Mouse (Mus musculus): ENCODE data around the gene Nrsn2. TPM values are rescaled to one million over a fixed set of nuclear protein-coding genes. Genes with fewer than 3 reads are reported as not detected.
A peak's percentile ranks its signal among the peaks of the same experiment; 100 is the strongest.

Gene Nrsn2
- polyA plus RNA-seq, 2 experiments = 2.5 to 3.6 TPM

- Histone ChIP-seq H3K9me3 (ENCODE audit: control insufficient read depth, low read length) (no peaks in the 10 kb centered on the region), H3K36me3 (ENCODE audit: control insufficient read depth, insufficient read depth, low read length) (no peaks in the 10 kb centered on the region), H3K4me2 (replicated peaks; ENCODE audit: low read depth, low read length, severe bottlenecking) (peak overlapping the region; percentile 49), H3K9ac (ENCODE audit: low read depth, low read length, severe bottlenecking) (no peak overlapping the region), H3K4me3 (replicated peaks; ENCODE audit: low read length) (peak overlapping the region; percentile 28), H3K4me1 (ENCODE audit: control insufficient read depth, insufficient read depth, low read length) (peaks cover 22% of the 10 kb centered on the region), H3K27me3 (ENCODE audit: control insufficient read depth, insufficient read depth, low read length) (no peaks in the 10 kb centered on the region), H3K27ac (replicated peaks; ENCODE audit: low read depth, low read length) (peak overlapping the region; percentile 39; the same call in 1 of the 2 replicates)
- 0% methylated on average over 19 of the region's 19 CpGs for WGBS
- TF ChIP-seq POLR2A (IDR thresholded peaks at IDR 0.05; ENCODE audit: borderline replicate concordance, extremely low read depth, insufficient read depth, insufficient read length) = no peak
- ATAC-seq (ENCODE audit: low FRiP score, low read depth) (peak; percentile 94), DNase-seq (ENCODE audit: low spot score) (peak; percentile 96)
Measured at GRCm38 (mm10) chr2:152406126-152406525, 29.7 kb upstream of the Nrsn2 start.

GRCm38 (mm10) chr2:152399122-152399542 is 22.7 kb upstream of the Nrsn2 start:
- H3K4me1 ChIP-seq (ENCODE audit: control insufficient read depth, insufficient read depth, low read length) = peaks cover 26% of the 10 kb centered on the region
- H3K27ac ChIP-seq (replicated peaks; ENCODE audit: low read depth, low read length) = peak overlapping the region; percentile 99
- no peak for TF ChIP-seq POLR2A (IDR thresholded peaks at IDR 0.05; ENCODE audit: borderline replicate concordance, extremely low read depth, insufficient read depth, insufficient read length)
- peak overlapping the region; percentile 93 for H3K4me3 ChIP-seq (replicated peaks; ENCODE audit: low read length)
- WGBS = under 1% methylated on average over 13 of the region's 13 CpGs
- H3K4me2 ChIP-seq (replicated peaks; ENCODE audit: low read depth, low read length, severe bottlenecking) = peak overlapping the region; percentile 92
- DNase-seq (ENCODE audit: low spot score) (peak; percentile 77), ATAC-seq (ENCODE audit: low FRiP score, low read depth) (no peak; the same call in 1 of the 2 replicates)
- peaks cover 10% of the 10 kb centered on the region for H3K36me3 ChIP-seq (ENCODE audit: control insufficient read depth, insufficient read depth, low read length)
- peak overlapping the region; percentile 57 for H3K9ac ChIP-seq (ENCODE audit: low read depth, low read length, severe bottlenecking)
- H3K27me3 ChIP-seq (ENCODE audit: control insufficient read depth, insufficient read depth, low read length) = no peaks in the 10 kb centered on the region
- H3K9me3 ChIP-seq (ENCODE audit: control insufficient read depth, low read length) = no peaks in the 10 kb centered on the region

- H3K27ac ChIP-seq (replicated peaks; ENCODE audit: low read depth, low read length) = peak overlapping the region; percentile 99
- H3K4me1 ChIP-seq (ENCODE audit: control insufficient read depth, insufficient read depth, low read length) = peaks cover 29% of the 10 kb centered on the region
- ATAC-seq (ENCODE audit: low FRiP score, low read depth) (peak; percentile 81), DNase-seq (ENCODE audit: low spot score) (peak; percentile 97)
- H3K36me3 ChIP-seq (ENCODE audit: control insufficient read depth, insufficient read depth, low read length) = peaks cover 14% of the 10 kb centered on the region
- H3K9me3 ChIP-seq (ENCODE audit: control insufficient read depth, low read length) = no peaks in the 10 kb centered on the region
- peak overlapping the region; percentile 92 for H3K4me2 ChIP-seq (replicated peaks; ENCODE audit: low read depth, low read length, severe bottlenecking)
- peak overlapping the region; percentile 93 for H3K4me3 ChIP-seq (replicated peaks; ENCODE audit: low read length)
- peak overlapping the region; percentile 94 for H3K9ac ChIP-seq (ENCODE audit: low read depth, low read length, severe bottlenecking)
- H3K27me3 ChIP-seq (ENCODE audit: control insufficient read depth, insufficient read depth, low read length) = no peaks in the 10 kb centered on the region
- TF ChIP-seq POLR2A (IDR thresholded peaks at IDR 0.05; ENCODE audit: borderline replicate concordance, extremely low read depth, insufficient read depth, insufficient read length) = 0 out of 2 replicates have a peak, but pooled peaks have one; percentile 17
- WGBS = under 1% methylated on average over 38 of the region's 38 CpGs
Measured at GRCm38 (mm10) chr2:152398691-152399090, 22.3 kb upstream of the Nrsn2 start.

GRCm38 (mm10) chr2:152397680-152398435 is 21.4 kb upstream of the Nrsn2 start, which contains the start of gene Sox12:
TSS of gene Sox12 (minus strand) at chr2:152398063.
- Histone ChIP-seq H3K4me1 (ENCODE audit: control insufficient read depth, insufficient read depth, low read length) (peaks cover 31% of the 10 kb centered on the region), H3K9ac (ENCODE audit: low read depth, low read length, severe bottlenecking) (peak within 1 kb of the TSS; percentile 94), H3K4me3 (replicated peaks; ENCODE audit: low read length) (peak within 1 kb of the TSS; percentile 93), H3K27me3 (ENCODE audit: control insufficient read depth, insufficient read depth, low read length) (no peaks in the 10 kb centered on the region), H3K27ac (replicated peaks; ENCODE audit: low read depth, low read length) (peak within 1 kb of the TSS; percentile 99), H3K4me2 (replicated peaks; ENCODE audit: low read depth, low read length, severe bottlenecking) (peak within 1 kb of the TSS; percentile 92), H3K9me3 (ENCODE audit: control insufficient read depth, low read length) (no peaks in the 10 kb centered on the region), H3K36me3 (ENCODE audit: control insufficient read depth, insufficient read depth, low read length) (peaks cover 19% of the 10 kb centered on the region)
- peak; percentile 96 for DNase-seq (ENCODE audit: low spot score)
- ATAC-seq (ENCODE audit: low FRiP score, low read depth) = peak; percentile 73
- peak; percentile 67; the same call in 1 of the 2 replicates for TF ChIP-seq POLR2A (IDR thresholded peaks at IDR 0.05; ENCODE audit: borderline replicate concordance, extremely low read depth, insufficient read depth, insufficient read length)
- 0% methylated on average over 30 of the region's 104 CpGs for WGBS

- 4% methylated on average over 45 of the region's 77 CpGs for WGBS
- TF ChIP-seq POLR2A (IDR thresholded peaks at IDR 0.05; ENCODE audit: borderline replicate concordance, extremely low read depth, insufficient read depth, insufficient read length) = 0 out of 2 replicates have a peak, but pooled peaks have one; percentile 49
- Histone ChIP-seq H3K9me3 (ENCODE audit: control insufficient read depth, low read length) (no peaks in the 10 kb centered on the region), H3K4me3 (replicated peaks; ENCODE audit: low read length) (peak overlapping the region; percentile 93), H3K4me1 (ENCODE audit: control insufficient read depth, insufficient read depth, low read length) (peaks cover 31% of the 10 kb centered on the region), H3K36me3 (ENCODE audit: control insufficient read depth, insufficient read depth, low read length) (peaks cover 19% of the 10 kb centered on the region), H3K4me2 (replicated peaks; ENCODE audit: low read depth, low read length, severe bottlenecking) (peak overlapping the region; percentile 92), H3K27me3 (ENCODE audit: control insufficient read depth, insufficient read depth, low read length) (no peaks in the 10 kb centered on the region), H3K9ac (ENCODE audit: low read depth, low read length, severe bottlenecking) (peak overlapping the region; percentile 94), H3K27ac (replicated peaks; ENCODE audit: low read depth, low read length) (peak overlapping the region; percentile 99)
- DNase-seq (ENCODE audit: low spot score) = peak; percentile 78
- peak; percentile 20 for ATAC-seq (ENCODE audit: low FRiP score, low read depth)
Measured at GRCm38 (mm10) chr2:152397004-152397589, 20.7 kb upstream of the Nrsn2 start.
